Mouse (Mus musculus) MEL (cell line): Measurements from ENCODE around the gene Cab39l.

Source experiments
- CTCF ChIP-seq, 3 experiments: IDR thresholded peaks in 2 of 3; conservative IDR thresholded peaks in 1 of 3; 2 replicates each; pipeline ENCODE4 v1.5.1; 2011 to 2012; ENCODE audit warnings: low read length in 3 of 3, low read depth in 2 of 3, mild to moderate bottlenecking in 2 of 3, improper control_type of control experiment in 1 of 3, inconsistent platforms in 1 of 3, mixed read lengths in 1 of 3, moderate library complexity in 1 of 3; ENCODE audit not compliant: control insufficient read depth in 1 of 3, insufficient read depth in 1 of 3, poor library complexity in 1 of 3, severe bottlenecking in 1 of 3
- GABPA ChIP-seq: IDR thresholded peaks from 2 replicates; pipeline ENCODE4 v1.6.1; 2012; ENCODE audit warnings: low read depth, mild to moderate bottlenecking, inconsistent platforms, low read length, improper control_type of control experiment, moderate library complexity
- MAFK ChIP-seq: IDR thresholded peaks from 2 replicates; pipeline ENCODE4 v1.6.1; 2011; ENCODE audit warnings: low read depth, mild to moderate bottlenecking, low read length, improper control_type of control experiment, borderline replicate concordance
- MAX ChIP-seq: IDR thresholded peaks from 2 replicates; pipeline ENCODE4 v1.6.1; 2011; ENCODE audit warnings: low read length, improper control_type of control experiment
- MXI1 ChIP-seq: IDR thresholded peaks from 2 replicates; pipeline ENCODE4 v1.6.1; 2011; ENCODE audit warnings: mild to moderate bottlenecking, low read depth, low read length, improper control_type of control experiment
- SIN3A ChIP-seq: IDR thresholded peaks from 2 replicates; pipeline ENCODE4 v1.6.1; 2012; ENCODE audit warnings: low read length, improper control_type of control experiment, inconsistent platforms
- USF1 ChIP-seq: IDR thresholded peaks from 2 replicates; pipeline ENCODE4 v1.6.1; 2014; ENCODE audit warnings: low read depth, mild to moderate bottlenecking, inconsistent platforms, low read length, improper control_type of control experiment, moderate library complexity

GRCm38 (mm10) chr14:59591901-59592300, 151.1 kb downstream of the Cab39l start:
- TF ChIP-seq SIN3A: no peak
- no peak for TF ChIP-seq MAFK
- TF ChIP-seq GABPA: no peak
- TF ChIP-seq USF1: no peak
- no peak for TF ChIP-seq CTCF (IDR thresholded peaks at IDR 0.05 in 2 of 3, conservative IDR thresholded peaks at IDR 0.05 in 1 of 3; ENCODE audit: control insufficient read depth in 1 of 3, insufficient read depth in 1 of 3, low read depth in 2 of 3, low read length in 3 of 3, poor library complexity in 1 of 3, severe bottlenecking in 1 of 3)
- no peak for TF ChIP-seq MAX
- TF ChIP-seq MXI1: no peak
